Comparison of ENCODE assay signal across 1 mouse cellular context in genomic region chr1:191995916-191996315, GRCm38 (mm10).
"Had no signal": no experiment of that assay in that cellular context is flagged by ENCODE, and none has a peak within 500 bp of the region (broad histone marks: within the 10 kb centered on the region; RNA-seq: fewer than 3 reads in every experiment).

No protein-coding gene starts in this region.

- DNase-seq: right cerebral cortex, postnatal 25 days had no signal
